Mouse (Mus musculus) kidney, adult 2 months (tissue): ENCODE results near the gene Mast4.

Experiments
- CTCF ChIP-seq: fragments of 200-500 bp; conservative IDR thresholded peaks from 2 replicates; pipeline ENCODE4 v1.5.1; 2011; ENCODE audit warnings: low read depth, mild to moderate bottlenecking, control low read depth, low read length, moderate library complexity, mixed read lengths; ENCODE audit not compliant: insufficient read depth, insufficient read length
- POLR2A ChIP-seq: fragments of 200-500 bp; IDR thresholded peaks from one replicate; pipeline ENCODE4 v1.6.1; 2011; ENCODE audit warnings: low read depth, low read length, control low read depth

DNA sequence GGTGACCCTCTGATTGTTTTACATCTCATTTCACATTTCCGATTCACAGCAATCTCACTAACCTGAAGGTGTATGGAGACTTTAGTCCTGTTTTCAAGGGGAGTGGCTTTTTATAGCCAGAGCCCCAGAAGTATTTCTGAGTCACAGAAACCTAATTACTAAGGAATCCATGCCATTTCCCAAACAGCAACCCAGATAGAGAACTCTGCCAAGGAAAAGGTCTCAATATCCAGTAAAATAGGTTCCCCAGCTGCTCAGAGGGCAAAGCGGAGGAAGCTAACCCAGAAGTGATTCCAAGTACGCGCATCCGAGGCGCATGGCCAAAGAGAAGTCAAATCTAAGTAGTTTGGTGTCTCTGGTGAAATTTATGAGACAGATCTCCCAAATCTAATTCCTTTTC, 370.8 kb downstream of the Mast4 start:
- no peak for TF ChIP-seq CTCF
- no peak for TF ChIP-seq POLR2A
